ENCODE assay signal across 24 mouse cellular contexts in genomic region chr10:118794395-118795060, GRCm38 (mm10).
DNase-seq lines count a peak whose midpoint lies in the region; ATAC-seq and TF ChIP-seq lines count a peak whose summit lies in the region.
"Had no signal": no experiment of that assay in that cellular context is flagged by ENCODE, and none has a peak within 500 bp of the region (broad histone marks: within the 10 kb centered on the region; RNA-seq: fewer than 3 reads in every experiment).

No protein-coding gene starts in this region.

- H3K27ac ChIP-seq in heart, adult 2 months = no peak overlapping the region
- H3K27ac ChIP-seq in neural tube, embryonic 13.5 days (replicated peaks) = no peak overlapping the region
- H3K27ac ChIP-seq: heart, embryonic 13.5 days; hindbrain, postnatal 0 days; left cerebral cortex, adult 2 months; liver, embryonic 12.5 days had no signal

- no peak for TF ChIP-seq POLR2A in heart, adult 2 months (IDR thresholded peaks at IDR 0.05; ENCODE audit: insufficient read depth, low read depth, low read length)

- 0 out of 2 replicates have a peak, but pooled peaks have one; percentile 15 for ATAC-seq in neural tube, embryonic 13.5 days (ENCODE audit: low read depth)
- ATAC-seq: forebrain, postnatal 0 days; hindbrain, postnatal 0 days; liver, embryonic 12.5 days had no signal

- H3K4me1 ChIP-seq in heart, adult 2 months (ENCODE audit: control insufficient read depth, insufficient read depth, low read length) = no peaks in the 10 kb centered on the region
- H3K4me1 ChIP-seq in neural tube, embryonic 13.5 days (replicated peaks) = peaks cover 15% of the 10 kb centered on the region; the same call in 1 of the 2 replicates
- H3K4me1 ChIP-seq: megakaryocyte, embryonic 14.5 days had no signal

- no peaks in the 10 kb centered on the region for H3K36me3 ChIP-seq in heart, adult 2 months (ENCODE audit: control insufficient read depth, insufficient read depth, low read length)
- H3K36me3 ChIP-seq in neural tube, embryonic 13.5 days = no peaks in the 10 kb centered on the region
- H3K36me3 ChIP-seq: heart, embryonic 13.5 days; liver, embryonic 12.5 days had no signal

- H3K27me3 ChIP-seq in heart, adult 2 months (ENCODE audit: control insufficient read depth, insufficient read depth, low read length) = no peaks in the 10 kb centered on the region
- H3K27me3 ChIP-seq in neural tube, embryonic 13.5 days = no peaks in the 10 kb centered on the region
- H3K27me3 ChIP-seq: heart, embryonic 13.5 days; liver, embryonic 12.5 days; megakaryocyte, embryonic 14.5 days had no signal

- no peaks in the 10 kb centered on the region for H3K79me2 ChIP-seq in heart, adult 2 months (replicated peaks; ENCODE audit: control insufficient read depth, insufficient read depth, low read length)

- H3K9ac ChIP-seq in heart, adult 2 months (ENCODE audit: low read depth, low read length) = no peak overlapping the region
- H3K9ac ChIP-seq in neural tube, embryonic 13.5 days = no peak overlapping the region
- H3K9ac ChIP-seq: forebrain, postnatal 0 days; heart, embryonic 13.5 days; liver, embryonic 12.5 days had no signal

- DNase-seq in heart, adult 11 months = peak; percentile 72
- DNase-seq in heart, adult 2 months = no peak
- no peak for DNase-seq in neural tube, embryonic 10.5 days (ENCODE audit: extremely low spot score, low spot score)
- DNase-seq in forelimb bud, embryonic 11.5 days (ENCODE audit: low read depth, low spot score) = peak; percentile 9
- no peak for DNase-seq in kidney, adult 9 months
- no peak for DNase-seq in urinary bladder, adult 18-20 months (ENCODE audit: low spot score in 2 of 2)
- DNase-seq: adrenal gland, postnatal 14 days; B cell, adult 2 months; cerebellum, adult 11 months; cerebellum, postnatal 10 days; forebrain, postnatal 0 days; kidney, adult 2 months; kidney, postnatal 14 days; left cerebral cortex, postnatal 4 days; lung, adult 2 months; right cerebral cortex, postnatal 4 days; thymus, adult 2 months had no signal

- 60% methylated on average over 9 of the region's 9 CpGs for WGBS in heart, adult 2 months
- WGBS in neural tube, embryonic 13.5 days = 35% methylated on average over 9 of the region's 9 CpGs

- 0 out of 2 replicates have a peak, but pooled peaks cover 3% of the 10 kb centered on the region for H3K9me3 ChIP-seq in neural tube, embryonic 13.5 days
- H3K9me3 ChIP-seq: heart, embryonic 13.5 days; liver, embryonic 12.5 days had no signal

- no peak for TF ChIP-seq EP300 in heart, adult 2 months (IDR thresholded peaks at IDR 0.05; ENCODE audit: insufficient read depth, low read depth, low read length)

- no peak for TF ChIP-seq CTCF in heart, adult 2 months (IDR thresholded peaks at IDR 0.05)

- intact Hi-C loops in heart, adult 2 months (cut with DNase I) = loop anchor here (5.0 kb wide), 1 partner anchor 82 kb away; no protein-coding TSS in a partner anchor

- H3K4me3 ChIP-seq in heart, adult 2 months = no peak overlapping the region
- H3K4me3 ChIP-seq in neural tube, embryonic 13.5 days = no peak overlapping the region
- H3K4me3 ChIP-seq: heart, embryonic 13.5 days; left cerebral cortex, adult 2 months; liver, embryonic 12.5 days; megakaryocyte, embryonic 14.5 days; myocyte had no signal

- no peak overlapping the region for H3K4me2 ChIP-seq in neural tube, embryonic 13.5 days
- H3K4me2 ChIP-seq: heart, embryonic 13.5 days; liver, embryonic 12.5 days had no signal

Comparison
In these comparisons a context has a peak if more than half of its experiments do, and no peak if none do; other contexts are left out.
1. DNase-seq: peak in heart, adult 11 months (single experiment) and forelimb bud, embryonic 11.5 days (single experiment); none in heart, adult 2 months (0 of 2), neural tube, embryonic 10.5 days (single experiment), kidney, adult 9 months (single experiment) and urinary bladder, adult 18-20 months (0 of 2).